In genomic region chr8:11762048-11762447, GRCm38 (mm10) we compare ENCODE assay signal across 19 mouse cellular contexts. TPM values are rescaled to one million over a fixed set of nuclear protein-coding genes. Genes with fewer than 3 reads are reported as not detected.
DNase-seq lines count a peak whose midpoint lies in the region; ATAC-seq and TF ChIP-seq lines count a peak whose summit lies in the region.
"Had no signal": no experiment of that assay in that cellular context is flagged by ENCODE, and none has a peak within 500 bp of the region (broad histone marks: within the 10 kb centered on the region; RNA-seq: fewer than 3 reads in every experiment).

No protein-coding gene starts in this region.

- ATAC-seq in midbrain, embryonic 11.5 days (ENCODE audit: low FRiP score) = no peak
- ATAC-seq in midbrain, embryonic 13.5 days = no peak
- ATAC-seq in forebrain, embryonic 12.5 days (ENCODE audit: low FRiP score) = no peak
- ATAC-seq: forebrain, postnatal 0 days; liver, embryonic 12.5 days had no signal

- peak overlapping the region; percentile 6; the same call in 1 of the 2 replicates for H3K27ac ChIP-seq in gastrocnemius, adult 2 months
- H3K27ac ChIP-seq in midbrain, embryonic 11.5 days (ENCODE audit: low read depth, low read length) = no peak overlapping the region
- no peak overlapping the region for H3K27ac ChIP-seq in midbrain, embryonic 13.5 days
- H3K27ac ChIP-seq in forebrain, embryonic 12.5 days = no peak overlapping the region
- H3K27ac ChIP-seq: embryonic facial prominence, embryonic 15.5 days; limb, embryonic 13.5 days; liver, embryonic 12.5 days; stomach, postnatal 0 days had no signal

- 96% methylated on average over 5 of the region's 5 CpGs for WGBS in midbrain, embryonic 11.5 days
- WGBS in midbrain, embryonic 13.5 days = 94% methylated on average over 5 of the region's 5 CpGs
- WGBS in forebrain, embryonic 12.5 days = 97% methylated on average over 5 of the region's 5 CpGs

- TF ChIP-seq CTCF in gastrocnemius, adult 2 months (IDR thresholded peaks at IDR 0.05) = no peak

- DNase-seq in gastrocnemius, adult 2 months = no peak
- DNase-seq in gastrocnemius, postnatal 36 days = no peak
- DNase-seq in midbrain, embryonic 11.5 days (ENCODE audit: low spot score, missing footprints) = peak; percentile 8
- peak; percentile 83 to 89 for DNase-seq in cerebellum, postnatal 10 days
- no peak for DNase-seq in right cerebral cortex, postnatal 36 days (ENCODE audit: low spot score in 2 of 2)
- DNase-seq: adrenal gland, postnatal 25 days; forebrain, postnatal 0 days; kidney, adult 11 months; kidney, postnatal 4 days; lung, adult 18-20 months; midbrain, embryonic 14.5 days; thymus, adult 2 months; thymus, postnatal 4 days had no signal

- no peak overlapping the region for H3K4me2 ChIP-seq in midbrain, embryonic 11.5 days
- H3K4me2 ChIP-seq in midbrain, embryonic 13.5 days (replicated peaks) = no peak overlapping the region
- H3K4me2 ChIP-seq in forebrain, embryonic 12.5 days = no peak overlapping the region
- H3K4me2 ChIP-seq: embryonic facial prominence, embryonic 15.5 days; limb, embryonic 13.5 days; liver, embryonic 12.5 days had no signal

- intact Hi-C loops in gastrocnemius, adult 2 months (cut with DNase I) = no loop called here
- intact Hi-C loops in gastrocnemius, postnatal 36 days (cut with DNase I) = no loop called here

- no peaks in the 10 kb centered on the region for H3K9me3 ChIP-seq in midbrain, embryonic 11.5 days (ENCODE audit: control insufficient read depth, low read length)
- no peaks in the 10 kb centered on the region for H3K9me3 ChIP-seq in midbrain, embryonic 13.5 days
- H3K9me3 ChIP-seq in forebrain, embryonic 12.5 days = no peaks in the 10 kb centered on the region
- H3K9me3 ChIP-seq: embryonic facial prominence, embryonic 15.5 days; limb, embryonic 13.5 days; liver, embryonic 12.5 days had no signal

- H3K9ac ChIP-seq in midbrain, embryonic 11.5 days (ENCODE audit: low read length) = no peak overlapping the region
- H3K9ac ChIP-seq in midbrain, embryonic 13.5 days (replicated peaks) = no peak overlapping the region
- no peak overlapping the region for H3K9ac ChIP-seq in forebrain, embryonic 12.5 days
- H3K9ac ChIP-seq: embryonic facial prominence, embryonic 15.5 days; forebrain, postnatal 0 days; limb, embryonic 13.5 days; liver, embryonic 12.5 days had no signal

- no peaks in the 10 kb centered on the region for H3K27me3 ChIP-seq in midbrain, embryonic 11.5 days (ENCODE audit: control insufficient read depth, insufficient read depth, low read length)
- H3K27me3 ChIP-seq in midbrain, embryonic 13.5 days = no peaks in the 10 kb centered on the region
- no peaks in the 10 kb centered on the region for H3K27me3 ChIP-seq in forebrain, embryonic 12.5 days
- H3K27me3 ChIP-seq: embryonic facial prominence, embryonic 15.5 days; limb, embryonic 13.5 days; liver, embryonic 12.5 days had no signal

- H3K4me3 ChIP-seq in gastrocnemius, adult 2 months = no peak overlapping the region
- H3K4me3 ChIP-seq in midbrain, embryonic 11.5 days (ENCODE audit: low read depth, low read length) = no peak overlapping the region
- no peak overlapping the region for H3K4me3 ChIP-seq in midbrain, embryonic 13.5 days (replicated peaks)
- H3K4me3 ChIP-seq in forebrain, embryonic 12.5 days (replicated peaks) = no peak overlapping the region
- H3K4me3 ChIP-seq: embryonic facial prominence, embryonic 15.5 days; limb, embryonic 13.5 days; liver, embryonic 12.5 days had no signal

- no peaks in the 10 kb centered on the region for H3K36me3 ChIP-seq in midbrain, embryonic 11.5 days (ENCODE audit: control insufficient read depth, insufficient read depth, low read length)
- H3K36me3 ChIP-seq in midbrain, embryonic 13.5 days = peaks cover 5% of the 10 kb centered on the region; the same call in 1 of the 2 replicates
- peaks cover 9% of the 10 kb centered on the region; the same call in 1 of the 2 replicates for H3K36me3 ChIP-seq in forebrain, embryonic 12.5 days (replicated peaks)

- H3K4me1 ChIP-seq in midbrain, embryonic 11.5 days (ENCODE audit: control insufficient read depth, insufficient read depth, low read length) = peaks cover 14% of the 10 kb centered on the region
- H3K4me1 ChIP-seq in midbrain, embryonic 13.5 days (replicated peaks) = peaks cover 22% of the 10 kb centered on the region
- H3K4me1 ChIP-seq in forebrain, embryonic 12.5 days = peaks cover 18% of the 10 kb centered on the region

RNA-seq across cellular contexts. Expression of gene Arhgef7, which starts 34.5 kb away (rescaled TPM):
- total RNA-seq in gastrocnemius, adult 2 months (2021) = 10 to 100 TPM; 30.3 to 50.9 TPM
- total RNA-seq in gastrocnemius, postnatal 36 days (2021) = 10 to 100 TPM; 42.7 to 53.9 TPM
- polyA plus RNA-seq in midbrain, embryonic 11.5 days (2014; fragmentation: Nextera tagmentation; extraction: Ambion mirVana) = 51.4 and 56.8 TPM in 2 replicates
- 60.8 and 66.3 TPM in 2 replicates for polyA plus RNA-seq in midbrain, embryonic 13.5 days (2015; fragmentation: Nextera tagmentation; extraction: Ambion mirVana)
- polyA plus RNA-seq in forebrain, embryonic 12.5 days (2016; fragmentation: Nextera tagmentation; extraction: Ambion mirVana) = 78.8 and 82.1 TPM in 2 replicates

Comparison
In these comparisons a context has a peak if more than half of its experiments do, and no peak if none do; other contexts are left out.
1. DNase-seq: peak in midbrain, embryonic 11.5 days (single experiment) and cerebellum, postnatal 10 days (2 of 2); none in gastrocnemius, adult 2 months (single experiment), gastrocnemius, postnatal 36 days (0 of 2) and right cerebral cortex, postnatal 36 days (0 of 2).